Mouse (Mus musculus): ENCODE results near the gene Pygo1. TPM values are rescaled to one million over a fixed set of nuclear protein-coding genes. Genes with fewer than 3 reads are reported as not detected.

Gene Pygo1
- polyA plus RNA-seq, 1 experiment from 2014 or later = 15.5 TPM

Other genes with a start within 250 kb of the Pygo1 start
- gene Prtg, start 118.8 kb upstream of the Pygo1 start, polyA plus RNA-seq (2015; fragmentation: Nextera tagmentation; extraction: Ambion mirVana) = 0.45 and 0.47 TPM in 2 replicates
- 1.9 and 2.5 TPM in 2 replicates for gene Dyx1c1, start 33.1 kb downstream of the Pygo1 start, polyA plus RNA-seq (2015; fragmentation: Nextera tagmentation; extraction: Ambion mirVana)
- gene Gm44503, start 33.2 kb downstream of the Pygo1 start, polyA plus RNA-seq (2015; fragmentation: Nextera tagmentation; extraction: Ambion mirVana) = not detected in 2 replicates
- 20.3 and 22.9 TPM in 2 replicates for gene Ccpg1os, start 59.7 kb downstream of the Pygo1 start, polyA plus RNA-seq (2015; fragmentation: Nextera tagmentation; extraction: Ambion mirVana)
- gene Ccpg1, start 59.8 kb downstream of the Pygo1 start, polyA plus RNA-seq (2015; fragmentation: Nextera tagmentation; extraction: Ambion mirVana) = 46.2 and 46.9 TPM in 2 replicates
- 15.1 and 17.2 TPM in 2 replicates for gene Pigb, start 114.7 kb downstream of the Pygo1 start, polyA plus RNA-seq (2015; fragmentation: Nextera tagmentation; extraction: Ambion mirVana)
- 3.1 and 3.7 TPM in 2 replicates for gene Rab27a, start 119.2 kb downstream of the Pygo1 start, polyA plus RNA-seq (2015; fragmentation: Nextera tagmentation; extraction: Ambion mirVana)
- 0.22 and 0.28 TPM in 2 replicates for gene Khdc3, start 176.2 kb downstream of the Pygo1 start, polyA plus RNA-seq (2015; fragmentation: Nextera tagmentation; extraction: Ambion mirVana)
- not detected in 2 replicates for gene Gm20509, start 176.8 kb downstream of the Pygo1 start, polyA plus RNA-seq (2015; fragmentation: Nextera tagmentation; extraction: Ambion mirVana)
- 96.0 and 100 TPM in 2 replicates for gene Rsl24d1, start 187.8 kb downstream of the Pygo1 start, polyA plus RNA-seq (2015; fragmentation: Nextera tagmentation; extraction: Ambion mirVana)